Mouse (Mus musculus) testis, adult 2 months (tissue): ENCODE results near the gene Iqsec1.

ENCODE experiments used
- CTCF ChIP-seq: fragments of 200-500 bp; IDR thresholded peaks from 2 replicates; pipeline ENCODE4 v1.5.1; 2012; ENCODE audit warnings: low read depth, mild to moderate bottlenecking, inconsistent platforms, low read length, moderate library complexity; ENCODE audit not compliant: control insufficient read depth, insufficient read depth, insufficient replicate concordance
- POLR2A ChIP-seq: fragments of 200-500 bp; IDR thresholded peaks from 2 replicates; pipeline ENCODE4 v1.6.1; 2012; ENCODE audit warnings: low read depth, mild to moderate bottlenecking, inconsistent platforms, low read length, moderate library complexity; ENCODE audit not compliant: control insufficient read depth

DNA sequence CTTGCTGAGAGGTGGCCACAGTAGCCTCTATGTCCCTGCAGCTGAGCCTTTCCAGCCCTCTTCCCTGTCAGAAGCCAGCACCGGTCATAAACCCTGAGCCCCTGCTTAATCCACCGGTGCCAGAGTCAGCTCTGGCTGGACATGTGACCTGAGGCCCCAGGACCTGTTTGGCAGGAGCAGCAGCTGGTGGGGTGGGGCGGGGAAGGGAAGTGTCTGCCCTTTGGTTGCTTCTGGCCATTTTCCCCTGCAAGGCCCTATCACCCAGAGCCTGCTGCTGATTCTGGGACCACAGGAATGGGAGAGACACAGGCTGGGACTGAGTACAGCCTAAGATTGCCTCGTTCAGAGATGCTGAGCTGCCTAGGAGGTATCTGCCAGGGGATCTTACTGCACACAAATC lies 257.2 kb downstream of the Iqsec1 start:
- no peak for TF ChIP-seq CTCF
- TF ChIP-seq POLR2A, result no peak
